Mouse (Mus musculus) heart, embryonic 12.5 days (tissue): ENCODE data around the gene Fshb. TPM values are rescaled to one million over a fixed set of nuclear protein-coding genes. Genes with fewer than 3 reads are reported as not detected.
A peak's percentile ranks its signal among the peaks of the same experiment; 100 is the strongest.

Experiments
- ATAC-seq: fragments of 200-750 bp; cut with Nextera tagmentation; 2 replicates; pipeline ENCODE4 v1.8.0; 2017; ENCODE audit warnings: moderate TSS enrichment, moderate library complexity; ENCODE audit not compliant: insufficient number of reproducible peaks, low FRiP score
- H3K27ac ChIP-seq: fragments of 300-500 bp; sonication (generic); 2 replicates; pipeline ENCODE4 v1.5.1; 2016; ENCODE audit warnings: mild to moderate bottlenecking, moderate library complexity; ENCODE audit not compliant: poor library complexity, severe bottlenecking
- H3K27me3 ChIP-seq: fragments of 300-500 bp; sonication (generic); replicated peaks from 2 replicates; pipeline ENCODE4 v1.6.1; 2016; ENCODE audit warnings: mild to moderate bottlenecking, moderate library complexity
- H3K36me3 ChIP-seq: fragments of 300-500 bp; sonication (generic); 2 replicates; pipeline ENCODE4 v1.6.1; 2016; ENCODE audit warnings: mild to moderate bottlenecking, moderate library complexity
- H3K4me1 ChIP-seq: fragments of 300-500 bp; sonication (generic); replicated peaks from 2 replicates; pipeline ENCODE4 v1.6.1; 2016; ENCODE audit warnings: mild to moderate bottlenecking
- H3K4me2 ChIP-seq: fragments of 300-500 bp; sonication (generic); 2 replicates; pipeline ENCODE4 v1.6.1; 2016; ENCODE audit warnings: mild to moderate bottlenecking, moderate library complexity
- H3K4me3 ChIP-seq: fragments of 300-500 bp; sonication (generic); 2 replicates; pipeline ENCODE4 v1.5.1; 2016; ENCODE audit warnings: mild to moderate bottlenecking
- H3K9ac ChIP-seq: fragments of 300-500 bp; sonication (generic); 2 replicates; pipeline ENCODE4 v1.6.1; 2016; ENCODE audit warnings: mild to moderate bottlenecking, moderate library complexity
- H3K9me3 ChIP-seq: fragments of 300-500 bp; sonication (generic); replicated peaks from 2 replicates; pipeline ENCODE4 v1.6.1; 2016; ENCODE audit warnings: mild to moderate bottlenecking, moderate library complexity
- WGBS: fragments of 180-500 bp; shearing (Covaris S2); methylation state at CpG from one replicate; pipeline ENCODE4 v1.1.7; 2016; 5-methylcytosine and 5-hydroxymethylcytosine counted together
- polyA plus RNA-seq: library from polyadenylated mRNA; unstranded; fragments of >200 nt; fragmentation: Nextera tagmentation; extraction: Ambion mirVana; gene quantifications from 2 replicates; pipeline ENCODE4 v1.2.1, GENCODE M21; 2016

The Fshb gene
- not detected in 2 replicates for polyA plus RNA-seq

GRCm38 (mm10) chr2:107059556-107059955 is at the start of gene Fshb:
Gene Fshb, minus strand, starts transcription at chr2:107059656.
- Histone ChIP-seq H3K27me3 (no peaks in the 10 kb centered on the region), H3K9me3 (no peaks in the 10 kb centered on the region), H3K4me2 (no peak within 1 kb of the TSS), H3K9ac (no peak within 1 kb of the TSS), H3K4me3 (no peak within 1 kb of the TSS), H3K4me1 (no peaks in the 10 kb centered on the region), H3K27ac (no peak within 1 kb of the TSS), H3K36me3 (no peaks in the 10 kb centered on the region)
- WGBS: 70% methylated on average over 4 of the region's 4 CpGs
- no peak for ATAC-seq

DNA sequence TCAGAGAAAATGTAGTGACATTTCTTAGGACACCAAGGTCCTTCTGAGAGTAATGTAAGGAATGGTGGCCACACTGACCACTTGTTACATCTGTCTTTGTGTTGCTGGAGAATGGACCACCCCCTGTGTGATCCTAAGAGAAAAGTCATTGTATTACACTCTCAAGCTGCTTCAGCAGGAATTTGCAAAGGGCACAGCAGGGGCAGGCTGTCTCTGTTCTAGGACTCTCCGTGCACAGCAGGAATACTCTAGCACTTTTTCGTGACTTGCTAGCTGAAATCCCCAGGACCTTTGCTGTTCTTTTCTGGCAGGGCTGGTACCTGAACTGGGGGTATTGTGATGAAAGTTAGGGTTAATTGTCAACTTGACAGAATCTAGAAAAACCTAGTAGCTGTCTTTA is 24.8 kb upstream of the Fshb start:
- no peak for ATAC-seq
- H3K4me2 ChIP-seq: no peak overlapping the region
- H3K9ac ChIP-seq: no peak overlapping the region
- H3K27me3 ChIP-seq: no peaks in the 10 kb centered on the region
- 53% methylated on average over 2 of the region's 2 CpGs for WGBS
- no peaks in the 10 kb centered on the region for H3K36me3 ChIP-seq
- H3K27ac ChIP-seq: no peak overlapping the region
- no peak overlapping the region for H3K4me3 ChIP-seq
- no peaks in the 10 kb centered on the region for H3K9me3 ChIP-seq
- H3K4me1 ChIP-seq: 0 out of 2 replicates have a peak, but pooled peaks cover 4% of the 10 kb centered on the region

- 41% methylated on average over 14 of the region's 14 CpGs for WGBS
- Histone ChIP-seq H3K4me3 (no peak overlapping the region), H3K4me2 (peak overlapping the region; percentile 40), H3K4me1 (0 out of 2 replicates have a peak, but pooled peaks cover 4% of the 10 kb centered on the region), H3K27me3 (no peaks in the 10 kb centered on the region), H3K36me3 (no peaks in the 10 kb centered on the region), H3K27ac (peak overlapping the region; percentile 18; the same call in 1 of the 2 replicates), H3K9ac (no peak overlapping the region), H3K9me3 (no peaks in the 10 kb centered on the region)
- ATAC-seq: no peak; the same call in 1 of the 2 replicates
Measured at GRCm38 (mm10) chr2:107083071-107083885, 23.8 kb upstream of the Fshb start.

GRCm38 (mm10) chr2:107063260-107063659 is 3.8 kb upstream of the Fshb start:
- whole genome bisulfite sequencing: 54% methylated on average over 2 of the region's 2 CpGs
- Histone ChIP-seq H3K36me3 (no peaks in the 10 kb centered on the region), H3K4me1 (no peaks in the 10 kb centered on the region), H3K9me3 (no peaks in the 10 kb centered on the region), H3K9ac (no peak overlapping the region), H3K4me3 (no peak overlapping the region), H3K4me2 (no peak overlapping the region), H3K27ac (no peak overlapping the region), H3K27me3 (no peaks in the 10 kb centered on the region)
- no peak for ATAC-seq

DNA sequence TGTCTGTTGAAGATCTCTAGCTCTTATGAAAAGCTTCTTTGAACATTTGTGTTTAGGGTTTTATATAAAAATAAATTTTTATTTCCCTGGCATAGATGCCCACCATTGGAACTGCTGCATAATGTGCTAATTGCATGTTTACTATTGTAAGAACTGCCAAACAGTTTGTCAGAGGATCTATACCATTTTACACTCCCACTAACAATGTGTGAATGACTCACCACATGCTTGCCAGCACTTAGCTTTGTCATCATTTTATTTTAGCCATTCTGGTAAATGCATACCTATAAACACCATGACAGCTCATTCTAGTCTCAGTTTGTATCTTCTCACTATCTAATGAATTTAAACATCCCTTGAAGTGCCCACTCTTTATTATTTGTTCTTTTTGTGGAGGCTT is 13.5 kb downstream of the Fshb start:
- no peaks in the 10 kb centered on the region for H3K27me3 ChIP-seq
- no peaks in the 10 kb centered on the region for H3K36me3 ChIP-seq
- no peak overlapping the region for H3K27ac ChIP-seq
- peaks cover 4% of the 10 kb centered on the region; the same call in 1 of the 2 replicates for H3K4me1 ChIP-seq
- no peak for ATAC-seq
- H3K4me2 ChIP-seq: no peak overlapping the region
- H3K9ac ChIP-seq: no peak overlapping the region
- no peak overlapping the region for H3K4me3 ChIP-seq
- no peaks in the 10 kb centered on the region for H3K9me3 ChIP-seq

GRCm38 (mm10) chr2:107040816-107041215 is 18.6 kb downstream of the Fshb start:
- ATAC-seq: no peak
- Histone ChIP-seq H3K9me3 (no peaks in the 10 kb centered on the region), H3K36me3 (no peaks in the 10 kb centered on the region), H3K27ac (no peak overlapping the region), H3K27me3 (no peaks in the 10 kb centered on the region), H3K4me2 (no peak overlapping the region), H3K4me3 (no peak overlapping the region), H3K9ac (no peak overlapping the region), H3K4me1 (peaks cover 11% of the 10 kb centered on the region)
- 64% methylated on average over 4 of the region's 4 CpGs for WGBS

DNA sequence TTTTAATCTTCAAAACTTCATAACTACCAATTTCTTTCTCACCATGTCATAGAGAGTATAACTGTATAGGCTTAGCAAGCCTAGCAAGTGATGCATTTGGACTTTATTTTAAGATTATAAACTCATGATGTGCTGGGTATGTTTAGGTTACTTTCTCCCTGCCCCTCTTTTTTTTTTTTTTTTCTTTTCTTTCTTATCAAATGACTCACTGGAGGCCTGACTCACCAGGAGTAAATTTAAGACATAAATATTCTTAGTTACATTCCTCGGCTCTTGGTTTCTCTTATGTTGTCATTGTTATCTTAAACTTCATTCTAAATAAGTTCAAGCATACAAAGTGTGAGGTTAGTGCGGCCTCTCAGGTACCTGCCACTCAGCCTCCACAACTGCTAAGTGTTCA is 23.5 kb downstream of the Fshb start:
- no peak for ATAC-seq
- Histone ChIP-seq H3K4me1 (peaks cover 9% of the 10 kb centered on the region; the same call in 1 of the 2 replicates), H3K4me2 (no peak overlapping the region), H3K36me3 (no peaks in the 10 kb centered on the region), H3K27ac (no peak overlapping the region), H3K9me3 (no peaks in the 10 kb centered on the region), H3K27me3 (no peaks in the 10 kb centered on the region), H3K4me3 (no peak overlapping the region), H3K9ac (no peak overlapping the region)
- 41% methylated on average over 2 of the region's 2 CpGs for WGBS

- H3K9me3 ChIP-seq: no peaks in the 10 kb centered on the region
- H3K27ac ChIP-seq: no peak overlapping the region
- 76% methylated on average over 4 of the region's 4 CpGs for WGBS
- no peak for ATAC-seq
- no peaks in the 10 kb centered on the region for H3K4me1 ChIP-seq
- no peak overlapping the region for H3K4me2 ChIP-seq
- no peaks in the 10 kb centered on the region for H3K27me3 ChIP-seq
- no peaks in the 10 kb centered on the region for H3K36me3 ChIP-seq
- H3K9ac ChIP-seq: no peak overlapping the region
- no peak overlapping the region for H3K4me3 ChIP-seq
Measured at GRCm38 (mm10) chr2:107024694-107025093, 34.8 kb downstream of the Fshb start.

- H3K4me1 ChIP-seq: no peaks in the 10 kb centered on the region
- no peak overlapping the region for H3K27ac ChIP-seq
- no peaks in the 10 kb centered on the region for H3K9me3 ChIP-seq
- no peaks in the 10 kb centered on the region for H3K36me3 ChIP-seq
- ATAC-seq: no peak
- H3K4me2 ChIP-seq: no peak overlapping the region
- H3K27me3 ChIP-seq: no peaks in the 10 kb centered on the region
- no peak overlapping the region for H3K4me3 ChIP-seq
- WGBS: 83% methylated on average over 5 of the region's 5 CpGs
- H3K9ac ChIP-seq: no peak overlapping the region
Measured at GRCm38 (mm10) chr2:107022713-107023112, 36.7 kb downstream of the Fshb start.

DNA sequence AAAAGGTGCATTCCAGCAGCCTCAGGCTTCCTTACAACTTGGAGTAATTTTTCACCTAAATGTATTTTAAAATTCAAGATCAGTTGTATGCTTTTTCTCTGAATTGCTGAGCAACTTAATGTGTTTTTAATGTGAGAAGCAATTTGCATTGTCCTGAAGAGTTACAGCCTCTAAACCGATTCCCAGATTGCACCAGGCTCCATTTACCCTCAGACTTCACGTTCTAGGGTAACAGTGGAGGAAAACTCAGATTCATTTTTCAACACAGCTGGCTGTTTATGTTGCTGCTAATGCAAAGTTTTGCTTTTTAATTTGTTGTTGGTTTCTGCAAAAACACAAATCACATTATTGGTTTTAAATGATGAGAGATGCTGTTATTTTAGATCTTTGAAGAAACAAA is 40.1 kb downstream of the Fshb start:
- H3K9ac ChIP-seq: no peak overlapping the region
- no peaks in the 10 kb centered on the region for H3K9me3 ChIP-seq
- ATAC-seq: no peak
- no peak overlapping the region for H3K27ac ChIP-seq
- no peaks in the 10 kb centered on the region for H3K27me3 ChIP-seq
- H3K36me3 ChIP-seq: no peaks in the 10 kb centered on the region
- 75% methylated on average over 2 of the region's 2 CpGs for WGBS
- no peak overlapping the region for H3K4me2 ChIP-seq
- no peaks in the 10 kb centered on the region for H3K4me1 ChIP-seq
- no peak overlapping the region for H3K4me3 ChIP-seq

- ATAC-seq: no peak
- Histone ChIP-seq H3K9me3 (no peaks in the 10 kb centered on the region), H3K27me3 (no peaks in the 10 kb centered on the region), H3K36me3 (no peaks in the 10 kb centered on the region), H3K4me3 (no peak overlapping the region), H3K9ac (no peak overlapping the region), H3K27ac (no peak overlapping the region), H3K4me1 (no peaks in the 10 kb centered on the region), H3K4me2 (no peak overlapping the region)
- WGBS: 78% methylated on average over 4 of the region's 4 CpGs
Measured at GRCm38 (mm10) chr2:107013161-107013560, 46.3 kb downstream of the Fshb start.

- Histone ChIP-seq H3K27me3 (no peaks in the 10 kb centered on the region), H3K4me1 (no peaks in the 10 kb centered on the region), H3K4me2 (no peak overlapping the region), H3K27ac (peak overlapping the region; percentile 11; the same call in 1 of the 2 replicates), H3K9ac (no peak overlapping the region), H3K9me3 (no peaks in the 10 kb centered on the region), H3K4me3 (no peak overlapping the region), H3K36me3 (no peaks in the 10 kb centered on the region)
- 34% methylated on average over 4 of the region's 4 CpGs for WGBS
- ATAC-seq: peak; percentile 69
Measured at GRCm38 (mm10) chr2:107012318-107012717, 47.1 kb downstream of the Fshb start.
